Mouse (Mus musculus) MEL (cell line): ENCODE measurements around the gene Tgm6. TPM values are rescaled to one million over a fixed set of nuclear protein-coding genes. Genes with fewer than 3 reads are reported as not detected.

Experiments
- DNase-seq: peaks from one replicate; pipeline ENCODE4 v3.0.0; 2011; ENCODE audit warnings: low read depth, low spot score
- H3K27ac ChIP-seq: 2 replicates; pipeline ENCODE4 v1.5.1; 2012; ENCODE audit warnings: low read depth, mild to moderate bottlenecking, control low read depth, low read length, moderate library complexity; ENCODE audit not compliant: control insufficient read depth
- H3K27me3 ChIP-seq, 2 experiments: fragments of 150-350 bp in 1 of 2; sonication (generic) in 1 of 2; 2 replicates each; pipeline ENCODE4 v1.6.1; 2012; ENCODE audit warnings: low read length in 2 of 2, mild to moderate bottlenecking in 2 of 2, improper control_type of control experiment in 1 of 2, moderate library complexity in 1 of 2; ENCODE audit not compliant: insufficient read depth in 2 of 2, control insufficient read depth in 1 of 2
- H3K36me3 ChIP-seq, 2 experiments: 2 replicates each; pipeline ENCODE4 v1.6.1; 2012 to 2014; ENCODE audit warnings: low read length in 2 of 2, improper control_type of control experiment in 1 of 2, inconsistent platforms in 1 of 2, mild to moderate bottlenecking in 1 of 2; ENCODE audit not compliant: insufficient read depth in 2 of 2, control insufficient read depth in 1 of 2
- H3K4me1 ChIP-seq, 2 experiments: fragments of 150-350 bp in 1 of 2; sonication (generic) in 1 of 2; 2 replicates each; pipeline ENCODE4 v1.6.1; 2012; ENCODE audit warnings: low read length in 2 of 2, improper control_type of control experiment in 1 of 2, mild to moderate bottlenecking in 1 of 2; ENCODE audit not compliant: insufficient read depth in 2 of 2, control insufficient read depth in 1 of 2
- H3K4me3 ChIP-seq, 2 experiments: fragments of 150-350 bp in 1 of 2; sonication (generic) in 1 of 2; 2 replicates each; pipeline ENCODE4 v1.5.1; 2012; ENCODE audit warnings: low read depth in 2 of 2, low read length in 2 of 2, mild to moderate bottlenecking in 2 of 2, moderate library complexity in 2 of 2, control low read depth in 1 of 2, improper control_type of control experiment in 1 of 2; ENCODE audit not compliant: control insufficient read depth in 1 of 2, insufficient read depth in 1 of 2
- H3K79me2 ChIP-seq: 2 replicates; pipeline ENCODE4 v1.6.1; 2012; ENCODE audit warnings: mild to moderate bottlenecking, low read length, moderate library complexity; ENCODE audit not compliant: control insufficient read depth, poor library complexity, insufficient read depth
- H3K9ac ChIP-seq: 2 replicates; pipeline ENCODE4 v1.6.1; 2012; ENCODE audit warnings: low read depth, mild to moderate bottlenecking, control low read depth, low read length, moderate library complexity; ENCODE audit not compliant: control insufficient read depth, poor library complexity, severe bottlenecking
- H3K9me3 ChIP-seq: fragments of 150-350 bp; sonication (generic); replicated peaks from 2 replicates; pipeline ENCODE4 v1.6.1; 2012; ENCODE audit warnings: mild to moderate bottlenecking, low read length, improper control_type of control experiment, moderate library complexity; ENCODE audit not compliant: insufficient read depth
- BHLHE40 ChIP-seq: IDR thresholded peaks from 2 replicates; pipeline ENCODE4 v1.6.1; 2012; ENCODE audit warnings: low read depth, mild to moderate bottlenecking, inconsistent platforms, low read length, improper control_type of control experiment, borderline replicate concordance
- CHD1 ChIP-seq: IDR thresholded peaks from 2 replicates; pipeline ENCODE4 v1.6.1; 2012; ENCODE audit warnings: low read depth, mild to moderate bottlenecking, inconsistent platforms, low read length, improper control_type of control experiment
- CHD2 ChIP-seq: IDR thresholded peaks from 2 replicates; pipeline ENCODE4 v1.6.1; 2011; ENCODE audit warnings: low read length, improper control_type of control experiment
- CTCF ChIP-seq, 3 experiments: IDR thresholded peaks in 2 of 3; conservative IDR thresholded peaks in 1 of 3; 2 replicates each; pipeline ENCODE4 v1.5.1; 2011 to 2012; ENCODE audit warnings: low read length in 3 of 3, low read depth in 2 of 3, mild to moderate bottlenecking in 2 of 3, improper control_type of control experiment in 1 of 3, inconsistent platforms in 1 of 3, mixed read lengths in 1 of 3, moderate library complexity in 1 of 3; ENCODE audit not compliant: control insufficient read depth in 1 of 3, insufficient read depth in 1 of 3, poor library complexity in 1 of 3, severe bottlenecking in 1 of 3
- E2F4 ChIP-seq: IDR thresholded peaks from 2 replicates; pipeline ENCODE4 v1.6.1; 2011; ENCODE audit warnings: low read depth, low read length, improper control_type of control experiment, borderline replicate concordance
- ELF1 ChIP-seq: IDR thresholded peaks from 2 replicates; pipeline ENCODE4 v1.6.1; 2014; ENCODE audit warnings: low read depth, mild to moderate bottlenecking, inconsistent platforms, low read length, improper control_type of control experiment, moderate library complexity
- EP300 ChIP-seq, 2 experiments: IDR thresholded peaks; 2 replicates each; pipeline ENCODE4 v1.6.1; 2011; ENCODE audit warnings: improper control_type of control experiment in 2 of 2, low read length in 2 of 2, low read depth in 1 of 2, mild to moderate bottlenecking in 1 of 2
- ETS1 ChIP-seq: IDR thresholded peaks from 2 replicates; pipeline ENCODE4 v1.6.1; 2012; ENCODE audit warnings: low read depth, mild to moderate bottlenecking, inconsistent platforms, low read length, improper control_type of control experiment, moderate library complexity
- GABPA ChIP-seq: IDR thresholded peaks from 2 replicates; pipeline ENCODE4 v1.6.1; 2012; ENCODE audit warnings: low read depth, mild to moderate bottlenecking, inconsistent platforms, low read length, improper control_type of control experiment, moderate library complexity
- HCFC1 ChIP-seq: IDR thresholded peaks from 2 replicates; pipeline ENCODE4 v1.6.1; 2012; ENCODE audit warnings: low read depth, mild to moderate bottlenecking, inconsistent platforms, low read length, improper control_type of control experiment, moderate library complexity
- JUND ChIP-seq: IDR thresholded peaks from 2 replicates; pipeline ENCODE4 v1.6.1; 2011; ENCODE audit warnings: low read depth, mild to moderate bottlenecking, improper control_type of control experiment, low read length
- KAT2A ChIP-seq: conservative IDR thresholded peaks from 2 replicates; pipeline ENCODE4 v1.6.1; 2012; ENCODE audit warnings: low read depth, low read length, improper control_type of control experiment, inconsistent platforms
- MAX ChIP-seq: IDR thresholded peaks from 2 replicates; pipeline ENCODE4 v1.6.1; 2011; ENCODE audit warnings: low read length, improper control_type of control experiment
- MAZ ChIP-seq: IDR thresholded peaks from 2 replicates; pipeline ENCODE4 v1.6.1; 2012; ENCODE audit warnings: low read depth, mild to moderate bottlenecking, inconsistent platforms, low read length, improper control_type of control experiment
- MXI1 ChIP-seq: IDR thresholded peaks from 2 replicates; pipeline ENCODE4 v1.6.1; 2011; ENCODE audit warnings: mild to moderate bottlenecking, low read depth, low read length, improper control_type of control experiment
- MYB ChIP-seq: IDR thresholded peaks from 2 replicates; pipeline ENCODE4 v1.6.1; 2011; ENCODE audit warnings: mild to moderate bottlenecking, low read depth, low read length, improper control_type of control experiment
- MYC ChIP-seq: IDR thresholded peaks from 2 replicates; pipeline ENCODE4 v1.6.1; 2011; ENCODE audit warnings: low read depth, mild to moderate bottlenecking, low read length, improper control_type of control experiment, moderate library complexity
- NELFE ChIP-seq: IDR thresholded peaks from 2 replicates; pipeline ENCODE4 v1.6.1; 2011; ENCODE audit warnings: low read depth, low read length, improper control_type of control experiment
- NRF1 ChIP-seq: IDR thresholded peaks from 2 replicates; pipeline ENCODE4 v1.6.1; 2014; ENCODE audit warnings: low read depth, mild to moderate bottlenecking, inconsistent platforms, low read length, improper control_type of control experiment, moderate library complexity; ENCODE audit not compliant: poor library complexity, insufficient read depth, severe bottlenecking
- POLR2A ChIP-seq, 2 experiments: IDR thresholded peaks; 2 replicates each; pipeline ENCODE4 v1.6.1; 2011 to 2012; ENCODE audit warnings: low read length in 2 of 2, mild to moderate bottlenecking in 2 of 2, control low read depth in 1 of 2, improper control_type of control experiment in 1 of 2, low read depth in 1 of 2, moderate library complexity in 1 of 2; ENCODE audit not compliant: control insufficient read depth in 1 of 2, insufficient read depth in 1 of 2, poor library complexity in 1 of 2
- POLR2AphosphoS2 ChIP-seq: IDR thresholded peaks from 2 replicates; pipeline ENCODE4 v1.6.1; 2011; ENCODE audit warnings: low read length, improper control_type of control experiment
- RAD21 ChIP-seq: IDR thresholded peaks from 2 replicates; pipeline ENCODE4 v1.6.1; 2011; ENCODE audit warnings: mild to moderate bottlenecking, low read depth, low read length, improper control_type of control experiment
- SIN3A ChIP-seq: IDR thresholded peaks from 2 replicates; pipeline ENCODE4 v1.6.1; 2012; ENCODE audit warnings: low read length, improper control_type of control experiment, inconsistent platforms
- SMC3 ChIP-seq: IDR thresholded peaks from 2 replicates; pipeline ENCODE4 v1.6.1; 2011; ENCODE audit warnings: low read depth, low read length, improper control_type of control experiment
- TAL1 ChIP-seq: IDR thresholded peaks from 2 replicates; pipeline ENCODE4 v1.6.1; 2012; ENCODE audit warnings: mild to moderate bottlenecking, inconsistent platforms, low read length, moderate library complexity, mixed read lengths
- TBP ChIP-seq: IDR thresholded peaks from 2 replicates; pipeline ENCODE4 v1.8.0; 2011; ENCODE audit warnings: low read depth, low read length, improper control_type of control experiment
- TCF12 ChIP-seq: IDR thresholded peaks from 2 replicates; pipeline ENCODE4 v1.6.1; 2014; ENCODE audit warnings: low read depth, mild to moderate bottlenecking, inconsistent platforms, low read length, improper control_type of control experiment, moderate library complexity
- UBTF ChIP-seq: IDR thresholded peaks from 2 replicates; pipeline ENCODE4 v1.6.1; 2012; ENCODE audit warnings: low read depth, mild to moderate bottlenecking, inconsistent platforms, low read length, improper control_type of control experiment, moderate library complexity, borderline replicate concordance; ENCODE audit not compliant: insufficient read depth
- USF1 ChIP-seq: IDR thresholded peaks from 2 replicates; pipeline ENCODE4 v1.6.1; 2014; ENCODE audit warnings: low read depth, mild to moderate bottlenecking, inconsistent platforms, low read length, improper control_type of control experiment, moderate library complexity
- USF2 ChIP-seq, 2 experiments: IDR thresholded peaks; 2 replicates each; pipeline ENCODE4 v1.6.1; 2011 to 2012; ENCODE audit warnings: improper control_type of control experiment in 2 of 2, low read length in 2 of 2, borderline replicate concordance in 1 of 2, inconsistent platforms in 1 of 2, low read depth in 1 of 2, mild to moderate bottlenecking in 1 of 2; ENCODE audit not compliant: insufficient read depth in 1 of 2
- ZC3H11A ChIP-seq: IDR thresholded peaks from 2 replicates; pipeline ENCODE4 v1.6.1; 2012; ENCODE audit warnings: low read depth, mild to moderate bottlenecking, inconsistent platforms, low read length, improper control_type of control experiment
- ZKSCAN1 ChIP-seq: IDR thresholded peaks from 2 replicates; pipeline ENCODE4 v1.6.1; 2012; ENCODE audit warnings: low read depth, mild to moderate bottlenecking, inconsistent platforms, low read length, improper control_type of control experiment, moderate library complexity
- ZNF384 ChIP-seq: IDR thresholded peaks from 2 replicates; pipeline ENCODE4 v1.6.1; 2012; ENCODE audit warnings: low read depth, mild to moderate bottlenecking, inconsistent platforms, low read length, improper control_type of control experiment
- polyA plus RNA-seq, 2 experiments: library from polyadenylated mRNA; stranded (reverse) in 1 of 2; unstranded in 1 of 2; fragments of >175 nt in 1 of 2; fragments of >200 nt in 1 of 2; gene quantifications; 2 replicates each; pipeline versions ENCODE4 v1.2.1 to v1.2.4; 2012; ENCODE audit warnings: low replicate concordance in 2 of 2, low read depth in 1 of 2; ENCODE audit not compliant: insufficient read length in 2 of 2, insufficient read depth in 1 of 2, missing spikeins in 1 of 2
- total RNA-seq: library from RNA; depleted of rRNA; stranded (reverse); fragments of 300-350 nt; gene quantifications from 2 replicates; pipeline ENCODE4 v1.2.3, GENCODE M21; 2012

The Tgm6 gene
- total and polyA plus RNA-seq, 3 experiments, result not detected

- Histone ChIP-seq H3K4me3 (no peak overlapping the region), H3K27me3 (no peaks in the 10 kb centered on the region), H3K27ac (no peak overlapping the region), H3K79me2 (no peaks in the 10 kb centered on the region), H3K36me3 (peaks cover 0 to 17% of the 10 kb centered on the region in 2 experiments; a peak in 2 of 4 replicates), H3K9ac (no peak overlapping the region), H3K9me3 (no peaks in the 10 kb centered on the region), H3K4me1 (no peaks in the 10 kb centered on the region)
- peak; percentile 73 for DNase-seq
- TF ChIP-seq ELF1, result no peak
- TF ChIP-seq KAT2A, result no peak
- peak; percentile 50 to 71 (median 55) for TF ChIP-seq CTCF (IDR thresholded peaks at IDR 0.05 in 2 of 3, conservative IDR thresholded peaks at IDR 0.05 in 1 of 3; ENCODE audit: control insufficient read depth in 1 of 3, insufficient read depth in 1 of 3, low read depth in 2 of 3, low read length in 3 of 3, poor library complexity in 1 of 3, severe bottlenecking in 1 of 3)
- TF ChIP-seq EP300 (IDR thresholded peaks at IDR 0.05; ENCODE audit: low read depth in 1 of 2, low read length in 2 of 2), result no peak
- TF ChIP-seq USF2 (IDR thresholded peaks at IDR 0.05; ENCODE audit: borderline replicate concordance in 1 of 2, insufficient read depth in 1 of 2, low read depth in 1 of 2, low read length in 2 of 2), result no peak
- no peak for TF ChIP-seq BHLHE40
- no peak for TF ChIP-seq USF1
- TF ChIP-seq GABPA, result no peak
- no peak for TF ChIP-seq UBTF
- no peak for TF ChIP-seq TAL1
- TF ChIP-seq SIN3A, result no peak
- no peak for TF ChIP-seq TCF12
- TF ChIP-seq ZNF384, result no peak
- no peak for TF ChIP-seq NRF1
- peak; percentile 54 for TF ChIP-seq SMC3
- TF ChIP-seq RAD21, result peak; percentile 59
- TF ChIP-seq JUND, result no peak
- TF ChIP-seq ZC3H11A, result no peak
- no peak for TF ChIP-seq E2F4
- TF ChIP-seq TBP, result no peak
- no peak for TF ChIP-seq MAX
- no peak for TF ChIP-seq MYC
- TF ChIP-seq NELFE, result no peak
- TF ChIP-seq CHD1, result no peak
- no peak for TF ChIP-seq MAZ
- no peak for TF ChIP-seq ZKSCAN1
- no peak for TF ChIP-seq MYB
- no peak for TF ChIP-seq POLR2A (IDR thresholded peaks at IDR 0.05; ENCODE audit: control insufficient read depth in 1 of 2, insufficient read depth in 1 of 2, low read depth in 1 of 2, low read length in 2 of 2, poor library complexity in 1 of 2)
- TF ChIP-seq POLR2AphosphoS2, result 0 out of 2 replicates have a peak, but pooled peaks have one; percentile 28
- no peak for TF ChIP-seq ETS1
- no peak for TF ChIP-seq CHD2
- TF ChIP-seq MXI1, result no peak
- no peak for TF ChIP-seq HCFC1
Observed at GRCm38 (mm10) chr2:130167861-130168260, 55.6 kb downstream of the Tgm6 start.
